Mouse (Mus musculus) limb, embryonic 12.5 days (tissue): ENCODE data around the gene Ldhd. TPM values are rescaled to one million over a fixed set of nuclear protein-coding genes. Genes with fewer than 3 reads are reported as not detected.

ENCODE experiments used
- ATAC-seq: fragments of 200-750 bp; cut with Nextera tagmentation; 2 replicates; pipeline ENCODE4 v1.8.0; 2017; ENCODE audit warnings: low read depth, moderate TSS enrichment; ENCODE audit not compliant: insufficient number of reproducible peaks, insufficient read depth, low FRiP score, low TSS enrichment
- H3K27ac ChIP-seq: fragments of 300-500 bp; sonication (generic); 2 replicates; pipeline ENCODE4 v1.5.1; 2016; ENCODE audit warnings: mild to moderate bottlenecking, moderate library complexity
- H3K27me3 ChIP-seq: fragments of 300-500 bp; sonication (generic); 2 replicates; pipeline ENCODE4 v1.6.1; 2016; ENCODE audit warnings: mild to moderate bottlenecking, moderate library complexity
- H3K36me3 ChIP-seq: fragments of 300-500 bp; sonication (generic); 2 replicates; pipeline ENCODE4 v1.6.1; 2016; ENCODE audit warnings: mild to moderate bottlenecking, moderate library complexity
- H3K4me1 ChIP-seq: fragments of 300-500 bp; sonication (generic); replicated peaks from 2 replicates; pipeline ENCODE4 v1.6.1; 2016
- H3K4me2 ChIP-seq: fragments of 300-500 bp; sonication (generic); 2 replicates; pipeline ENCODE4 v1.6.1; 2016; ENCODE audit warnings: mild to moderate bottlenecking, moderate library complexity
- H3K4me3 ChIP-seq: fragments of 300-500 bp; sonication (generic); replicated peaks from 2 replicates; pipeline ENCODE4 v1.5.1; 2016; ENCODE audit warnings: mild to moderate bottlenecking
- H3K9ac ChIP-seq: fragments of 300-500 bp; sonication (generic); replicated peaks from 2 replicates; pipeline ENCODE4 v1.6.1; 2016; ENCODE audit warnings: mild to moderate bottlenecking, moderate library complexity
- H3K9me3 ChIP-seq: fragments of 300-500 bp; sonication (generic); 2 replicates; pipeline ENCODE4 v1.6.1; 2016; ENCODE audit warnings: mild to moderate bottlenecking, moderate library complexity
- WGBS: fragments of 180-500 bp; shearing (Covaris S2); methylation state at CpG from one replicate; pipeline ENCODE4 v1.1.7; 2016; 5-methylcytosine and 5-hydroxymethylcytosine counted together
- polyA plus RNA-seq: library from polyadenylated mRNA; unstranded; fragments of >200 nt; fragmentation: Nextera tagmentation; extraction: Ambion mirVana; gene quantifications from 2 replicates; pipeline ENCODE4 v1.2.1, GENCODE M21; 2016

The Ldhd gene
- polyA plus RNA-seq, 1 experiment from 2014 or later, result 0.25 TPM

DNA sequence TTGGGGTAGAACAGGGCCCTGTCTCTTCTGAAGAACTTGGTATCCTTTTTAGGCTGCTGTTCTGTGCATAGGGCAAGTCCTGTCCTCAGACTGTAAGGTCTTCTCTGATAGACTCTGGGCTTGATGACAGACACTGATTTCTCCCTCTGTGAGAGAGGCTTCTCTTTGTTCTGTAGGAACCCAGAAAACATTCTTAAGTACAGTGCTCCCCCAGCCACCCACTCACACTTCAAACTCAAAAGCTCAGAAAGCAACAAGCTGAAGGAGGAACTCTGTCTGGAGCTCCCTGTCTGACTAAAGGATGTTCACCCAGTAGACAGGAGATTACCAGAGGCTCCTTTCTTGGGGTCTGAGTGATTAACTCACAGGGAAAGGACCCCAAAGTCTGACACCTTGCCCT is 53.7 kb downstream of the Ldhd start:
- Histone ChIP-seq H3K27ac (no peak overlapping the region), H3K4me1 (peaks cover 8% of the 10 kb centered on the region), H3K27me3 (no peaks in the 10 kb centered on the region), H3K36me3 (peaks cover 22% of the 10 kb centered on the region), H3K4me3 (no peak overlapping the region), H3K4me2 (no peak overlapping the region), H3K9me3 (no peaks in the 10 kb centered on the region), H3K9ac (no peak overlapping the region)
- ATAC-seq, result no peak

DNA sequence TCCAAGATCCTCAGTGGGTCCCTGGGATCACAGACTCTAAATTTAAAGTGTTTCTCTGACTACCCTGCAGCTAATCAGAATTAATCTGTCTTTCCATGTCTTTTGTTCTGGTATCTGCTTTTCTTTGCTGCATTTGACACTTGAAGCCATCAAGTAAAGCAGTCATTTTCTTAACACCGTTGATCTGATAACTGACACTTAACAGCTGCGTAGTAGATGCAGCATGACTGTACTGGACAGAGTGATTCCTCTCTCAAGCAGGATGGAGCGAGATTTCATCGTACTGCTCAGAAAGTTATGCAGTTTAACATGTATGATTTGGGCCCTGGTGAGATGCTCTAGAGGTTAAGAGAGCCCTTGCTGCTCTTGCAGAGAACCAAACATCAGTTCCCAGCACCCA is 54.7 kb downstream of the Ldhd start:
- H3K27ac ChIP-seq, result no peak overlapping the region
- no peaks in the 10 kb centered on the region for H3K27me3 ChIP-seq
- H3K9ac ChIP-seq, result no peak overlapping the region
- 92% methylated on average over 4 of the region's 4 CpGs for WGBS
- ATAC-seq, result no peak
- H3K4me3 ChIP-seq, result no peak overlapping the region
- H3K9me3 ChIP-seq, result no peaks in the 10 kb centered on the region
- H3K36me3 ChIP-seq, result peaks cover 21% of the 10 kb centered on the region
- peaks cover 8% of the 10 kb centered on the region for H3K4me1 ChIP-seq
- H3K4me2 ChIP-seq, result no peak overlapping the region

GRCm38 (mm10) chr8:111574016-111574415 is 56.2 kb downstream of the Ldhd start:
- Histone ChIP-seq H3K4me3 (no peak overlapping the region), H3K4me2 (no peak overlapping the region), H3K36me3 (peaks cover 25% of the 10 kb centered on the region), H3K9me3 (no peaks in the 10 kb centered on the region), H3K27ac (no peak overlapping the region), H3K4me1 (peaks cover 15% of the 10 kb centered on the region), H3K27me3 (no peaks in the 10 kb centered on the region), H3K9ac (no peak overlapping the region)
- ATAC-seq, result no peak
- 76% methylated on average over 2 of the region's 2 CpGs for WGBS

Other genes starting within 250 kb of the Ldhd start
- gene Fa2h, start 236.6 kb downstream of the Ldhd start, polyA plus RNA-seq, result not detected in 2 replicates
- gene Wdr59, start 108.3 kb downstream of the Ldhd start, polyA plus RNA-seq, result 7.9 and 8.0 TPM in 2 replicates
- gene Znrf1, start 94.3 kb downstream of the Ldhd start, polyA plus RNA-seq, result 69.4 and 76.7 TPM in 2 replicates
- 26.7 and 28.3 TPM in 2 replicates for gene Zfp1, start 13.0 kb upstream of the Ldhd start, polyA plus RNA-seq
- gene Ctrb1, start 60.6 kb upstream of the Ldhd start, polyA plus RNA-seq, result not detected in 2 replicates
- gene Bcar1, start 113.4 kb upstream of the Ldhd start, polyA plus RNA-seq, result 39.5 and 39.7 TPM in 2 replicates
- gene Cfdp1, start 223.9 kb upstream of the Ldhd start, polyA plus RNA-seq, result 239 and 240 TPM in 2 replicates
- 8.4 and 9.1 TPM in 2 replicates for gene Tmem170, start 246.4 kb upstream of the Ldhd start, polyA plus RNA-seq